Mouse (Mus musculus): Measurements from ENCODE around the gene Tacc2. TPM values are rescaled to one million over a fixed set of nuclear protein-coding genes. Genes with fewer than 3 reads are reported as not detected.

Tacc2 gene
- total and polyA plus RNA-seq, 2 experiments from 2014 or later, result 39.0 to 83.8 TPM

GRCm38 (mm10) chr7:130693800-130694193 lies 116.6 kb downstream of the Tacc2 start:
- ATAC-seq (ENCODE audit: insufficient read depth, low read depth), result no peak

GRCm38 (mm10) chr7:130695669-130696338 lies 118.6 kb downstream of the Tacc2 start:
- DNase-seq (ENCODE audit: low spot score) (no peak), ATAC-seq (ENCODE audit: insufficient read depth, low read depth) (no peak)
- Histone ChIP-seq H3K9ac (replicated peaks; ENCODE audit: low read depth, low read length) (no peak overlapping the region), H3K27me3 (ENCODE audit: control insufficient read depth, insufficient read depth, low read length) (no peaks in the 10 kb centered on the region), H3K4me2 (ENCODE audit: low read depth, low read length) (no peak overlapping the region), H3K36me3 (replicated peaks; ENCODE audit: control insufficient read depth, insufficient read depth, low read length) (peaks cover 12% of the 10 kb centered on the region; the same call in 1 of the 2 replicates), H3K27ac (ENCODE audit: low read depth) (peak overlapping the region; percentile 22; the same call in 1 of the 2 replicates), H3K9me3 (replicated peaks; ENCODE audit: control insufficient read depth, low read length) (no peaks in the 10 kb centered on the region), H3K4me1 (ENCODE audit: control insufficient read depth, insufficient read depth) (peaks cover 45% of the 10 kb centered on the region), H3K4me3 (ENCODE audit: low read depth, low read length) (no peak overlapping the region)
- no peak for TF ChIP-seq CTCF (IDR thresholded peaks at IDR 0.05; ENCODE audit: low read depth)
- TF ChIP-seq EP300 (IDR thresholded peaks at IDR 0.05; ENCODE audit: low read depth), result no peak
- 69% methylated on average over 13 of the region's 13 CpGs for WGBS

More at GRCm38 (mm10) chr7:130693800-130694193, 116.6 kb downstream of the Tacc2 start:
- Histone ChIP-seq H3K4me1 (ENCODE audit: control insufficient read depth, insufficient read depth) (peaks cover 57% of the 10 kb centered on the region), H3K4me2 (ENCODE audit: low read depth, low read length) (peak overlapping the region; percentile 70), H3K27ac (ENCODE audit: low read depth) (peak overlapping the region; percentile 84; the same call in 1 of the 2 replicates), H3K36me3 (replicated peaks; ENCODE audit: control insufficient read depth, insufficient read depth, low read length) (no peaks in the 10 kb centered on the region), H3K9me3 (replicated peaks; ENCODE audit: control insufficient read depth, low read length) (no peaks in the 10 kb centered on the region), H3K4me3 (ENCODE audit: low read depth, low read length) (peak overlapping the region; percentile 51), H3K9ac (replicated peaks; ENCODE audit: low read depth, low read length) (peak overlapping the region; percentile 73), H3K27me3 (ENCODE audit: control insufficient read depth, insufficient read depth, low read length) (no peaks in the 10 kb centered on the region)
- WGBS, result 40% methylated on average over 11 of the region's 11 CpGs
- no peak for DNase-seq (ENCODE audit: low spot score)
- TF ChIP-seq EP300 (IDR thresholded peaks at IDR 0.05; ENCODE audit: low read depth), result no peak
- no peak for TF ChIP-seq CTCF (IDR thresholded peaks at IDR 0.05; ENCODE audit: low read depth)

GRCm38 (mm10) chr7:130696347-130697234 lies 119.4 kb downstream of the Tacc2 start:
- Histone ChIP-seq H3K9me3 (replicated peaks; ENCODE audit: control insufficient read depth, low read length) (no peaks in the 10 kb centered on the region), H3K27me3 (ENCODE audit: control insufficient read depth, insufficient read depth, low read length) (no peaks in the 10 kb centered on the region), H3K4me1 (ENCODE audit: control insufficient read depth, insufficient read depth) (peaks cover 40% of the 10 kb centered on the region), H3K4me3 (ENCODE audit: low read depth, low read length) (no peak overlapping the region), H3K9ac (replicated peaks; ENCODE audit: low read depth, low read length) (no peak overlapping the region), H3K36me3 (replicated peaks; ENCODE audit: control insufficient read depth, insufficient read depth, low read length) (peaks cover 18% of the 10 kb centered on the region; the same call in 1 of the 2 replicates), H3K27ac (ENCODE audit: low read depth) (no peak overlapping the region), H3K4me2 (ENCODE audit: low read depth, low read length) (no peak overlapping the region)
- no peak for ATAC-seq (ENCODE audit: insufficient read depth, low read depth)
- 73% methylated on average over 16 of the region's 16 CpGs for WGBS
- no peak for DNase-seq (ENCODE audit: low spot score)
- TF ChIP-seq CTCF (IDR thresholded peaks at IDR 0.05; ENCODE audit: low read depth) (no peak), EP300 (IDR thresholded peaks at IDR 0.05; ENCODE audit: low read depth) (no peak)

DNA sequence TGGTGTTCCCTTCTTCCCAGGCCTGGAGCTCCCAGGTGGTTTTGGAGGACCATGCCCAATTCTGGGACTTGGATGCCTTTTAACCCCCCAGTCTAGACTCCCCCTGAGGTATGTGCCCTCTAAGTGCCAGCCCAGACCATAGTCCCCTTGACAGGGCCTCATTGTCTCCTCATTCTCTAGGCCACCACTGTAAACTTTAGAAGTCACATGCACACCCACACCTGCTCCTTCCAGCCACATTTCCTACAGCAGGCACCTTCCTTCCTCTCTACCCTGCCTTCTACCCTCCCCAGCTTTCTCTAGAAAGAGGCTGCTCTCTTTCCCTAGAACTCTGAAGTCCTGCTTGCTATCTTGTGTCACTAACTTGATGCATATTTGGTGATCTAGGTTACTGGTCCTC lies 121.2 kb downstream of the Tacc2 start:
- Histone ChIP-seq H3K4me3 (ENCODE audit: low read depth, low read length) (no peak overlapping the region), H3K4me2 (ENCODE audit: low read depth, low read length) (no peak overlapping the region)
- TF ChIP-seq EP300 (IDR thresholded peaks at IDR 0.05; ENCODE audit: low read depth) (no peak), CTCF (IDR thresholded peaks at IDR 0.05; ENCODE audit: low read depth) (no peak)

GRCm38 (mm10) chr7:130701336-130701735 lies 124.1 kb downstream of the Tacc2 start:
- Histone ChIP-seq H3K36me3 (replicated peaks; ENCODE audit: control insufficient read depth, insufficient read depth, low read length) (peaks cover 25% of the 10 kb centered on the region), H3K9ac (replicated peaks; ENCODE audit: low read depth, low read length) (no peak overlapping the region), H3K4me1 (ENCODE audit: control insufficient read depth, insufficient read depth) (peaks cover 12% of the 10 kb centered on the region; the same call in 1 of the 2 replicates), H3K4me3 (ENCODE audit: low read depth, low read length) (no peak overlapping the region), H3K27me3 (ENCODE audit: control insufficient read depth, insufficient read depth, low read length) (no peaks in the 10 kb centered on the region), H3K4me2 (ENCODE audit: low read depth, low read length) (no peak overlapping the region), H3K9me3 (replicated peaks; ENCODE audit: control insufficient read depth, low read length) (no peaks in the 10 kb centered on the region), H3K27ac (ENCODE audit: low read depth) (no peak overlapping the region)
- 47% methylated on average over 1 of the region's 1 CpGs for WGBS
- DNase-seq (ENCODE audit: low spot score) (no peak), ATAC-seq (ENCODE audit: insufficient read depth, low read depth) (no peak)
- no peak for TF ChIP-seq EP300 (IDR thresholded peaks at IDR 0.05; ENCODE audit: low read depth)
- no peak for TF ChIP-seq CTCF (IDR thresholded peaks at IDR 0.05; ENCODE audit: low read depth)

More for the DNA sequence above, 121.2 kb downstream of the Tacc2 start:
- H3K9me3 ChIP-seq (replicated peaks; ENCODE audit: control insufficient read depth, low read length), result no peaks in the 10 kb centered on the region
- no peak for ATAC-seq (ENCODE audit: insufficient read depth, low read depth)
- peaks cover 25% of the 10 kb centered on the region for H3K36me3 ChIP-seq (replicated peaks; ENCODE audit: control insufficient read depth, insufficient read depth, low read length)
- peaks cover 24% of the 10 kb centered on the region for H3K4me1 ChIP-seq (ENCODE audit: control insufficient read depth, insufficient read depth)
- H3K27ac ChIP-seq (ENCODE audit: low read depth), result no peak overlapping the region
- no peak overlapping the region for H3K9ac ChIP-seq (replicated peaks; ENCODE audit: low read depth, low read length)
- no peaks in the 10 kb centered on the region for H3K27me3 ChIP-seq (ENCODE audit: control insufficient read depth, insufficient read depth, low read length)
- no peak for DNase-seq (ENCODE audit: low spot score)
